Mouse (Mus musculus) spleen, adult 2 months (tissue): ENCODE results near the gene Asap2. TPM values are rescaled to one million over a fixed set of nuclear protein-coding genes. Genes with fewer than 3 reads are reported as not detected.

Source experiments
- DNase-seq, 2 experiments: peaks; one replicate each; pipeline versions ENCODE4 v3.0.0 to v3.0.0-alpha.2; 2012 to 2021; ENCODE audit warnings: low spot score in 2 of 2, low read depth in 1 of 2
- H3K27ac ChIP-seq: fragments of 200-500 bp; 2 replicates; pipeline ENCODE4 v1.5.1; 2012; ENCODE audit warnings: low read length, inconsistent platforms; ENCODE audit not compliant: insufficient read depth
- H3K27me3 ChIP-seq: fragments of 200-500 bp; 2 replicates; pipeline ENCODE4 v1.6.1; 2012; ENCODE audit warnings: mild to moderate bottlenecking, moderate library complexity, low read length, inconsistent platforms; ENCODE audit not compliant: control insufficient read depth, insufficient read depth
- H3K36me3 ChIP-seq: fragments of 200-500 bp; 2 replicates; pipeline ENCODE4 v1.6.1; 2012; ENCODE audit warnings: mild to moderate bottlenecking, low read length, inconsistent platforms; ENCODE audit not compliant: control insufficient read depth, insufficient read depth
- H3K4me1 ChIP-seq: fragments of 200-500 bp; 2 replicates; pipeline ENCODE4 v1.6.1; 2011; ENCODE audit warnings: inconsistent platforms; ENCODE audit not compliant: control insufficient read depth, insufficient read depth, insufficient read length
- H3K4me3 ChIP-seq: fragments of 200-500 bp; 2 replicates; pipeline ENCODE4 v1.5.1; 2011; ENCODE audit warnings: mild to moderate bottlenecking, inconsistent platforms; ENCODE audit not compliant: insufficient read depth, insufficient read length; ENCODE audit errors: extremely low read depth
- CTCF ChIP-seq: fragments of 200-500 bp; IDR thresholded peaks from 2 replicates; pipeline ENCODE4 v1.5.1; 2011; ENCODE audit warnings: mild to moderate bottlenecking, inconsistent platforms; ENCODE audit not compliant: insufficient read depth, insufficient read length, insufficient replicate concordance; ENCODE audit errors: extremely low read depth
- POLR2A ChIP-seq: fragments of 200-500 bp; IDR thresholded peaks from 2 replicates; pipeline ENCODE4 v1.6.1; 2011; ENCODE audit warnings: low read depth, low read length, inconsistent platforms
- WGBS: fragments of 180-500 bp; shearing (Covaris S2); methylation state at CpG from one replicate; pipeline ENCODE4 v1.1.7; 2018; 5-methylcytosine and 5-hydroxymethylcytosine counted together
- polyA plus RNA-seq: library from polyadenylated mRNA; depleted of rRNA; stranded (reverse); fragments of >200 nt; gene quantifications from 2 replicates; pipeline ENCODE4 v1.2.3, GENCODE M21; 2012

Gene Asap2
- polyA plus RNA-seq, 1 experiment: 3.3 TPM

DNA sequence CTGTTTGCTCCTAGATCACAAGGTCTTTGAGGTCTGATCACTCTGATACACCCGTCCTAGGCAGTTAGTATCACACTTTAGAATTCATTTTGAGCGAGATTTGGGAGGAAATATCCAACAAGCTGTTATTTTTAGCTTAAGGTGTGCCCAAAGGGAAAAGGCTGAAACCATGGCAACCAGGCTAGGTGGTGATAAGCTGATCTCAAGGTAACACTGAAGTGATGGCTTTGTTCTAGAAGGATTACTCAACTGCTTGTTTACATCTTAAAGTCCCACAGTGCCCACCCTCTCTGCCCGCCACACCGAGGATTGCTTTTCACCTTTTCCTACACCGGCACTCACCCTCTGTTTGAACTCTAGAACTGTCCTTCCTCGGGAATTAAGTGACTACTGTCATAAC, 299.4 kb downstream of the Asap2 start:
- no peaks in the 10 kb centered on the region for H3K27me3 ChIP-seq
- DNase-seq: no peak
- H3K4me3 ChIP-seq: no peak overlapping the region
- TF ChIP-seq CTCF (no peak), POLR2A (no peak)
- 84% methylated on average over 6 of the region's 6 CpGs for WGBS
- H3K4me1 ChIP-seq: no peaks in the 10 kb centered on the region; the same call in 1 of the 2 replicates
- H3K36me3 ChIP-seq: peaks cover 30% of the 10 kb centered on the region
- H3K27ac ChIP-seq: no peak overlapping the region

DNA sequence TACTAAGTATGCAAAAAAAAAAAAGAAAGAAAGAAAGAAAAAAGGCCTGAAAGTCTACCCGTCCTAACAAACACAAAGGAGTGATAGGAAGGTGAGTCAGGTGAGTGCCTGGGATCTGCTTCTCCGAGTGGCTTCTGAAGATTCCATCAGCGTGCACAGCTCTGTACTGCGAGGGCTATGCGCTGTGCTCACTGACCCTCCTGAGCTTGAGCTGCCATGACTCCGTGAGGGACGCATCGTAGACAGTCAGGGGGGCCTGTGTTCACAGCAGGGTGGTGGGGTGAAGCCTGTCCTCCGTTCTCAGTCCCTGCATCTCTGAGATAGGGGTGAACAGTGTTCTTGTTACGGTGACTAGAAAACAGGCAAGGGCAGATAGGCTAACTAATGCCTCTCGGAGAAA, 308.6 kb downstream of the Asap2 start:
- 96% methylated on average over 11 of the region's 11 CpGs for WGBS
- peaks cover 68% of the 10 kb centered on the region for H3K36me3 ChIP-seq

DNA sequence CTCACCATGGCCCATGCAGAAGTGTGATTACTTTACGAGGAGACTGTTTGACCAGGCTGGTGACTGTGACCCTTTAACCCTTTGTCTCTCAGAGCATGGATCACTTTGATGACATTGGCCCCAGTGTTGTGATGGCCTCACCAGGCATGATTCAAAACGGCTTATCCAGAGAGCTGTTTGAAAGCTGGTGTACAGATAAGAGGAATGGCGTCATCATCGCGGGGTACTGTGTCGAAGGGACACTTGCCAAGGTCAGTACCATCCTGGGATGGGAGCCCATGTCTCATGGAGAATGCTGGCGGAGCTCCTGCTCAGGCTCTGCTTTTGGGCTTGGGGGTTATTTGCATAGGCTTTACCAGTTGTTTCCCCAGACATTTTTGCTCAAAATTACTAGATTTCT, 311.1 kb downstream of the Asap2 start:
- Histone ChIP-seq H3K27ac (no peak overlapping the region), H3K36me3 (peaks cover 62% of the 10 kb centered on the region)
- WGBS: 94% methylated on average over 7 of the region's 7 CpGs

More for the DNA sequence above, 308.6 kb downstream of the Asap2 start:
- no peaks in the 10 kb centered on the region for H3K4me1 ChIP-seq
- no peak for TF ChIP-seq CTCF
- no peak for TF ChIP-seq POLR2A
- H3K27me3 ChIP-seq: no peaks in the 10 kb centered on the region
- H3K4me3 ChIP-seq: no peak overlapping the region
- DNase-seq: no peak
- H3K27ac ChIP-seq: no peak overlapping the region

GRCm38 (mm10) chr12:21301932-21302331, 311.7 kb downstream of the Asap2 start:
- Histone ChIP-seq H3K36me3 (peaks cover 64% of the 10 kb centered on the region), H3K4me3 (no peak overlapping the region), H3K27ac (no peak overlapping the region), H3K4me1 (no peaks in the 10 kb centered on the region), H3K27me3 (no peaks in the 10 kb centered on the region)
- TF ChIP-seq CTCF (no peak), POLR2A (no peak)
- DNase-seq: no peak
- 88% methylated on average over 8 of the region's 8 CpGs for WGBS

More for the DNA sequence above, 311.1 kb downstream of the Asap2 start:
- H3K4me1 ChIP-seq: no peaks in the 10 kb centered on the region
- H3K27me3 ChIP-seq: no peaks in the 10 kb centered on the region
- TF ChIP-seq CTCF (no peak), POLR2A (no peak)
- no peak for DNase-seq
- H3K4me3 ChIP-seq: no peak overlapping the region

- 75% methylated on average over 5 of the region's 5 CpGs for WGBS
- Histone ChIP-seq H3K4me3 (no peak overlapping the region), H3K4me1 (no peaks in the 10 kb centered on the region), H3K27ac (no peak overlapping the region), H3K36me3 (peaks cover 62% of the 10 kb centered on the region), H3K27me3 (no peaks in the 10 kb centered on the region)
- DNase-seq: no peak
- TF ChIP-seq CTCF (no peak), POLR2A (no peak)
These were observed 312.1 kb downstream of the Asap2 start for GRCm38 (mm10) chr12:21302361-21302783.

DNA sequence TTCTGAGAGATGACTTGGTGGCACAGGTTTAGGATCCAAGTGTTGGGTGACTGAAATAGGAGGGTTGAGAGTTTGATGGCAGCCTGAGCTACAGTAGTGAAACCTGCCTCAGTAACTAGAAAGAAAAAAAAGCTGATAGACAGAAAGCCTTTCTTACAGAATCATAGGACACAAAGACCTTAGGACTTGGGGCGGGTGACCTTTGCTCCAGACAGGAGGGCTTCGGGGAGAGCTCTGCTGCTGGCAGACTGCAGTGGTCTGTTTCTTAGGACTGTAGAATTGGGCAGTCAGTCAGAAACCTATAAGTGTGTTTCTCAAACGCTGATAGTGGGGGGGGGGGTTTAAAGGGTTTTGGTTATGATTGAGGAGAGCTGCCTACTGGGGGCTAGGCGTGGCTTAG, 315.5 kb downstream of the Asap2 start:
- TF ChIP-seq POLR2A (no peak), CTCF (no peak)
- H3K36me3 ChIP-seq: peaks cover 59% of the 10 kb centered on the region
- WGBS: 94% methylated on average over 4 of the region's 4 CpGs

DNA sequence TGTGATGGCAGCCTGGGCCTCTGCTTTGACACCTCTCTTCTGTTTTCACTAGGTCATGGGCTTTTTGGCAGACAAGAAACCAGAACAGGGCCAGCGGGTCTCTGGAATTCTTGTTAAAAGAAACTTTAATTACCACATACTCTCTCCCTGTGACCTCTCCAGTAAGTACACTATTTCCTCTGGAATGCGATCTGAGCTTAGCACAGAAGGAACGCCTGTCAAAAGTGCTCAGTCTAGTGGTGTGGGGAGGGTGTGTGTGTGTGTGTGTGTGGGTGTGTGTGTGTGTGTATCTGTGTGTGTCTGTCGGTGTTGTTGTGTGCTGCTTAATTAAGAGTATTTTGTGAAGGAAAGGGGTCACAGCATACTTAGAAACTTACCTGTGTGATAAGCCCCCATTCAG, 316.5 kb downstream of the Asap2 start:
- no peaks in the 10 kb centered on the region for H3K27me3 ChIP-seq
- TF ChIP-seq CTCF (no peak), POLR2A (no peak)
- no peak overlapping the region for H3K4me3 ChIP-seq
- H3K36me3 ChIP-seq: peaks cover 58% of the 10 kb centered on the region
- DNase-seq: no peak
- 95% methylated on average over 4 of the region's 4 CpGs for WGBS
- H3K4me1 ChIP-seq: no peaks in the 10 kb centered on the region
- H3K27ac ChIP-seq: no peak overlapping the region

More for the DNA sequence above, 315.5 kb downstream of the Asap2 start:
- H3K27ac ChIP-seq: no peak overlapping the region
- no peaks in the 10 kb centered on the region for H3K4me1 ChIP-seq
- DNase-seq: no peak
- H3K4me3 ChIP-seq: no peak overlapping the region
- no peaks in the 10 kb centered on the region for H3K27me3 ChIP-seq
